Mouse (Mus musculus): ENCODE measurements around the gene Wdr45. TPM values are rescaled to one million over a fixed set of nuclear protein-coding genes. Genes with fewer than 3 reads are reported as not detected.
"Not testable (repeated sequence)": the region's sequence is repeated elsewhere in the genome, so short reads cannot be mapped to it uniquely, and the experiment has no call there.

The Wdr45 gene
- 10 to 100 TPM; 55.6 to 68.4 (median 62.7) TPM for total RNA-seq (2022)

DNA sequence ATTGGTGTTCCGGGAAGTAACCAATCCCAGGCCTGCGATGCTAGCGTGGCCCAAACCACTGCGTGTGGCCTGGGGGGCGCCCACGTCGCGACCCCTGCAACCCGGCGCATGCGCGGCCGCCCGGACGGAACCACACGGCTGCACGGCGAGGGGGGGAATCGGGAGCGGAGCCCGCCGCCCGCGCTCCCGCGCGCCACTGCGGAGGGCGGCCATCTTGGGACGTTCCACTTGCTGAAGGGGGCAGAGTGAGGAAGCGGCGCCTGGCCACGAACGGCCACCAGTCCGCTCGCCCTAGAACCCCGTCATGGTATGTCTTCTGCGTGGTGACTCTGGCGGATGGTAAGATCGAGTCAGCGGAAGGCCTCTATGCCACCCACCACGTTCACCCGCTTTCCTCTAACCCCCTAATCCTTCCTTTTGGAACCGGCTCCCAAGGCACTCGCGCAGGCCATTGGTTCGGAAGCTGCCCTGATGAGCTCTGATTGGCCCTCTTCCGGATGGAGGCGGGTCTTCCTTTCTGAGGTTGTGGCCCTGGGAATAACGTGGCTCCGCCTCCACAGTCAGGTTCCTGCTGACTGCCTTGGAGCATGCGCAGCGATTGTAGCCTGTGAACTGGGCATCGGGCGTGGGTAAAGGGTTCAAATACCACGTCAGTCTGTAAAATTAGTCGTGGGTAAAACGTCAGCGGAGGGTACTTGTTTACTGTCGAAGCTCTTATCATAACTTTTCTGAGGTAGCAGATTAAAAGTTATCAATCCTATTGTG is at the start of gene Wdr45:
TSS of gene Wdr45 (plus strand) at position 199 of the 765 bp plus-strand sequence.
- peak; percentile 94 to 96 for DNase-seq (ENCODE audit: low spot score in 2 of 2)

DNA sequence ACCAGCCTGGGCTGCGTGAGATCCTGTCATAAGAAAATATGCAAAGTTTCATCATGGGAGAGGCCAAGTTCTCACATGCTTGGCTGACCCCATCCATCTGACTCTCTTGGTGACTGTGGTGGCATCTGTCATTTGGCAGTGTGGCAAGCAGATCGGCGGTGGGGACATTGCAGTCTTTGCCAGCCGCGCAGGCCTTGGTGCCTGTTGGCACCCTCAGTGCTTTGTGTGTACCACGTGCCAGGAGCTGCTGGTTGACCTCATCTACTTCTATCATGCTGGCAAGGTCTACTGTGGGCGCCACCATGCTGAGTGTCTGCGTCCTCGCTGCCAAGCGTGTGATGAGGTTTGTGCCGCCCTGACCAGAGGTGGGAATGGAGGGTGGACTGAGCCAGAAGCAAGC is 49.3 kb upstream of the Wdr45 start:
- DNase-seq (ENCODE audit: low spot score in 2 of 2) = no peak

DNA sequence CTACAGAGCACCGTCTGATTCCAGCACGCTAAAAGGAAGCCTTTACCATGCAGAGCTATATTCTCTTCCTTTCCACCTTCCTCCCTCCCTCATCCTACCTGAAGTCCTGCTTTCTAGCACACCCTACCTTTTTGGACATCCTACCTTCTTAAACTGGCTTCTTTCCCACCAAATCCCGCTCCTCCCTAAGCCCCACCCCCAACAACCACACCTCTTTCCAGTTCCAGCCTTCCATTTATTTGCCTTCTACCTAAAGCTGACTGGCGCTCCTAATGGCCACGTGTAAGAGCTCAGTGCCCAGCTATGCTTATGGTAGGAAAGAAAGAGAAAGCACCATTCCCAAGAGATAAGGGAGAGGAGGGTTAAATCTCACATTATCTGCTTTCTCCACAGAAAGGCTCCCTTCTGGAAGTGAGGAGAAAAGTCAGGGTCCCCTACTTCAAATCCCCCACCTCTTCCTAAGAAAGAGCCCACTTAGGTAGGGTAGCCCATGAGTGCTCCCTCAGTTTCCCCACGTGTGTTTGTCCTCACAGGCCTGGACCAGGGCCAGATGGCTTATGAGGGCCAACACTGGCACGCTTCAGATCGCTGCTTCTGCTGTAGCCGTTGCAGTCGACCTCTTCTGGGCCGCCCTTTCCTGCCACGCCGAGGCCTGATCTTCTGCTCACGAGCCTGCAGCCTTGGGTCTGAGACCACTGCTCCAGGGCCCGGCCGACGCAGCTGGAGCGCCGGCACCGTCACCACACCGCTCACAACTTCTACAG is 48.2 kb upstream of the Wdr45 start:
- DNase-seq (ENCODE audit: low spot score in 2 of 2) = no peak

DNA sequence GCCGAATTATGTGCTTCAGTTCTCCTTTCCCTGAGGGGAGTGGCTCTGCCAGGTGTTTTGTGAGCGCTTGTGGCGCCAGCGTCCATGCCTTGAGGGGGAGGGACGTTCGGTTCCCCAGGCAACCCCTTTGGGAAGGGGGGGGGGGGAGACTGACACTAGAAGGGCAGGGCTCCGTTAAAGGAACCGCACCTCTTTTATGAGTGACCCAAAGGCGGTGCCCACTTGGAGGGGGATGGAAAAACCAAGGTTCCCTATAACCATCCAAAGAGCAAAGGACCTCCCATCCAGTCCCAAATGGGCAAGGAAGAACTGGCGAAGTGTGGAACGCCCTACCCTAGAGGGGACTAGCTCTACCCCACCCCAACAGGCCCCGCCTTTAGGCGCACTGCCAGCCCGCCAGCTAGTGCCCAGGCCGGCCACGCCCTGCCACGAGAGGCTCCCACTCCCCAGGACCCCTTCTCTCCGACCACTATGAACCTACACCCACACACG is 43.7 kb upstream of the Wdr45 start:
- no peak for DNase-seq (ENCODE audit: low spot score in 2 of 2)

DNA sequence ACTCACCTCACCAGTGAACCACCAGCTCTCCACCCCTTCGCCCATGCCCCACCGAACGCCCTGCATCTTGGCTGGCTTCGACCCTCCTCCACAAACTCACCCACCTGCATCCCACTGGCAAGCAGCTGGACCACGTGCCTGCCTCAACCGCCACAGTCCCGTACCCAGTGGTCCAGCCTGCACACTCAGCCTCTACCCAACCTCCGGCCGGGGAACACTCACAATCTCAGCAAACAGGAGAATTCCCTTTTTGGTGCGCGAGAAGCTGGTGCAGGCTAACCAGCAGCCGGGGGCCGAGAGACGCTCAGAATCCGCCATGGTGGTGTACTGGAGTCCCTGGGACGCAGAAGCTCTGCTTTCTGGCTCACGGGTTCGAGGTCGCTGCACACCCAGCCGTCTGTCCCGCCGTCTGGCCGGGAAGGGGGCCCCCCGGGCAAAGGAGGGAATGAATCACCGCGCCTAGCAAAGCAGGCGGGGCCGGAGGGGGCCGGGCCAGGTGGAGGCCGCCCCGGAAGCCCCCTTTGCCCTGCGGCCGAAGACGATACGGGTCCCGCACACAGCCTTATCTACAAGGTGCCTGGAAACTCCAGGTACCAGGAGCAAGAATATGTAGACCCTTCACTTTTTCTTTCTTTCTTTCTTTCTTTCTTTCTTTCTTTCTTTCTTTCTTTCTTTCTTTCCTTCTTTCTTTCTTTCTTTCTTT is 43.1 kb upstream of the Wdr45 start, which contains the start of gene Plp2:
TSS of gene Plp2 (minus strand) at position 470 of the 703 bp plus-strand sequence.
- no peak for DNase-seq (ENCODE audit: low spot score in 2 of 2)

DNA sequence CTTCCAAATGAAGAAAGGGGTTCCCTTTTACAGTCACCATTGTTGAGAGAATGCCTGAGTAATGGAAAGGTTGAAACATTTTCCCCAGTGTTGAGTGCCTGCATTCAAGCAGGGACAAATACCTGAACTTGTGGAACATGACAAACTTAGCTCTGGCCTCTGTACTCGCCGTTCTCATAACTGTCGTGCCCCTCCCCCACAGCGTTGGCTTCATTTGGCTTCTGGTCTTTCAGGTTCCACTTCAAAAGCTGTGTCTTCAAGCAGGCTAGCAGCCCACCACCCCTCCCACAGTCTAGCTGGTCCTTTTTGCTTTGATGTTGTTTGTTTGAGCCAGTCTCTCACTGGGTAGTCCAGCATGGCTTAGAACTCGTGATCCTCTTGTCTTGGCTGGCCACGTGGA is 41.4 kb upstream of the Wdr45 start:
- DNase-seq (ENCODE audit: low spot score in 2 of 2) = no peak

DNA sequence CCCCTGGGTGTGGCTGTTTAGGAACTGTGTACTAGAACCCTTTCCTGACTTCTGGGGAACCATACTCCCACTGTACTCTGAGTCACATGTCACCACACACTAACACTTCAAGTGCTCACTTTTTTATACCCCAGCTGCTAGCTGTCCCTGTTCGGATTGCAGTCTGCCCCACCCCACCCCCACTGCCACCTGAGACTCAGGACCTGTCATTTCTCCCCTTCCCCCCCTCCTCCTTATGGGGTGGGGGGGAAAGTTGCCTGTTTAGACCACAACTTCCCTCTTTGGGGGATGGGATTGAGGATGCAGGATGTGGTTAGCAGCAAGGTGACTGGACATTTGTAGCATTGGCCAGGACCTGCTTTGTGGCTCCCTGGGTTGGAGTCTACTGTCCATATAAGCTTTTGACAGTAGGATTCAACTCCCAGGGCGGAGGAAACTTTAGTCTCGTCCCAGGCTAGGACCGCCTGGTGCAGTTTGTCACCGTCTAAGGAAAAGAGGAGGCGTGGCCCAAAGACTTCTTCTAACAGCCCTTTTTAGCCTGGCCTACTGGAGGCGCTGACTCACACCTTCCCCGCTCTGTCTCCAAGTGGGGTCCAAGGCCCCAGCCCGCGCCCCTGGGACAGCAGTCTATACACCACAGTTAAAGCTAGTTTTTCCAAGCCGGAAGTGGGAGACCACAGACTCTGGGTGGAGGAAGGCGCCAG is 40.4 kb upstream of the Wdr45 start:
- no peak for DNase-seq (ENCODE audit: low spot score in 2 of 2)

DNA sequence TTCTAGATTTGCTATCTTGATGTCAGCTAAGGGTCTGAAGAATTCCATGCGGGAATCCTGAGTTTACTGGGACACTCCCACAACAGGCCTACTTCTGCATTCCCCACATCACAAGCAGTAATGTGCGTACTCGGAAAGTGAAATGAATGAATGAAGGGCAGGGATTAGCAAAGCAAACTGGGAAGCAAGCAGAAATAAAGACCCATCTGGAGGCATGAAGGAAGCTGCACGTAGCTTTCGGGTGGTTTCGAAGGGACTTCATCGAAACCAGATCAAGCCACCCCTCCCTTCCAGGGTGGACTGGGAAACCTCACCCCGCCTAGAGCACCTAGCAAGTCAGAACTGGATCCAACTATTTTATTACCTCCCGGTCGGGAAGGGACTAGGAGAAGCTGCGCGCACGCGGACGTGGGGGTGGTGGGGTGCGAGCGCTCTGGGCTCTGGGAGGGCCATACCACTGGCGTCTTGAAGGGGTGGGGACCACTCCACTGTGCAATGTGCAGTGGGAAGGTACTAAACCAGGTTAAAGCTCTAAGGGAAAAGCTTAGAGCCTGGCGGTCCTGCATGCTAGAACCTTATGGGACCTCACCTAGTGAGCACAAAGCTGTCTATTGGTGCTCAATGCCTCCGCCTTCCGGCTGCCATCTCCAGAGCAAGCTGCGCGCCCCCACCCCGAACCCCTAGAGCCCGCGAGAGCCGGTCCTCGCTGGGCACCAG is 39.7 kb upstream of the Wdr45 start:
- no peak for DNase-seq (ENCODE audit: low spot score in 2 of 2)

DNA sequence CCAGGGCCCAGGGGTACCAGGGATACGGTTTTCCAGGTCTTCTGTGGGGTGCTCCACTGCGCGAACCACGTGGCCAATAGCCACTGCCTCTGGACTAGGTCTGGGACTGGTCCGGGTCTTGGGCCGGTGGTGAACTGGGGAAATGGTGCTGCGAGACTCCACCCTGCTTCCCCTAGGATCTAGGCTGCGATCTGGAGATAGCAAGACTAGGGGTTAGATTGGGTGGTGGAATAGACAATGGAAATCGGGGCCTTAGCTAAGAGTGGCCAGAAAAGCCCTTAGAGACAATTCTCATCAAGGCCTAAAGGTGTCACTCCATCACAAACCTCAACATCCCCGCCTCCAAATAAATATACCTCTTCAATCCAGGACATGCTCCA is 39.1 kb upstream of the Wdr45 start:
- no peak for DNase-seq (ENCODE audit: low spot score in 2 of 2)

DNA sequence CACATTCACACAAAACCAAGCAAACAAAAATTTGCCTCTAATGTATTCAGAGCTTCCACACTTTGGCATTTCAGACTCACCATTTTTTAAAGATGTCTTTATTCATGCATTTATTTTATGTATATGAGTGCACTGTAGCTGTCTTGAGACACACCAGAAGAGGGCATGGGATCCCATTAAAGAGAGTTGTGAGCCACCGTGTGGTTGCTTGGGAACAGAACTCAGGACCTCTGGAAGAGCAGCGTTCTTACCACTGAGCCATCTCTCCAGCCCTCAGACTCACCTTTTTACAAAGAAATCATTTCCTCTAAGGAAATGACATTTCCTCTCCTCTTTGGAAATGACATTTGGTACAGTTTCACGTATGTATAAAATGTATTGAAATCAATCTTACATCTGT is 35.1 kb upstream of the Wdr45 start:
- no peak for DNase-seq (ENCODE audit: low spot score in 2 of 2)

DNA sequence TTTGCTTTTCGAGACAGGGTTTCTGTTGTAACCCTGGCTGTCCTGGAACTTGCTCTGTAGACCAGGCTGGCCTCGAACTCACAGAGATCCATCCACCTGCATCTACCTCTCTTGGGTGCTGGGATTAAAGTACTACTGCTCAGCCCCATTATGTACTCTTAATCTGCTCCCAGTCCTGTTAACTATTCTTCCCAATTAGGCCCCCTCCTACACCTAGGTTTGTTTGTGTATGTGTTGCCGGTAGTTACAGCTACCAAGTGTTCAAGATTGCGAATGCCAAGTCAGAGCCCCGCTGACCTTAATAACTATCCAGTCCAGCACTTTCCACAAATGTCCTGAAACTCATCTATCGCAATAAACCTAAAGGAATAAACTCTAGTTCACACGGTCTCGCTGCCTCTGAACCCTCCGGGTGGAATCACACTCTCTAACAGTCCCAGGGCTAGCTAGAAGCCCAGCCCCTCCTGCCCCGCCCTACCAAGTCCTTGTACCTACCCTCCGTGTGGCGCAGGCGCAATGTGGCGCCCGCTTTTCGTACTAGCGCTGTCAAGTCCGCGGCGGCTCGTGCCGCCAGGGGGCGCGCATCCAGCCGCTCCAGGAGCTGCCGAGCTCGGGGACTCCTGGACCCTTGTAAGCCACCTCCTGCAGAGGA is 34.6 kb upstream of the Wdr45 start:
- peak; percentile 56 to 84 for DNase-seq (ENCODE audit: low spot score in 2 of 2)

DNA sequence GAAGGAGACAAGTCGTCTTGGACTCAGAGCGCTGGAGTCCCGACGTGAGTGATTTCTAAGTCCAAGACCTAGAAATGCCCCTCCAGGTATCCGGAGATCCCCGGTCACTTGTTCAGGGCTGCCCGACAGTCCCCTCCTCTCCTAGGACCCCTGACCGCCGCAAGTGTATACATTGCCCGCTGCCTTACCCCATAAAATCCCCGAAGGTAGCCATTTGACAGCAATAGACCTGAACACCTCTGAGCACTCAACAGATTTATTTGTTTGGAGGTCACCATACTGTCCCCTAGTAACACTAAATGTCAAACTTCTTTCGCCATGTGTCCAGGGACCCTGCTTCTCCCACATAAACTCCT is 34.1 kb upstream of the Wdr45 start:
- DNase-seq (ENCODE audit: low spot score in 2 of 2) = no peak

DNA sequence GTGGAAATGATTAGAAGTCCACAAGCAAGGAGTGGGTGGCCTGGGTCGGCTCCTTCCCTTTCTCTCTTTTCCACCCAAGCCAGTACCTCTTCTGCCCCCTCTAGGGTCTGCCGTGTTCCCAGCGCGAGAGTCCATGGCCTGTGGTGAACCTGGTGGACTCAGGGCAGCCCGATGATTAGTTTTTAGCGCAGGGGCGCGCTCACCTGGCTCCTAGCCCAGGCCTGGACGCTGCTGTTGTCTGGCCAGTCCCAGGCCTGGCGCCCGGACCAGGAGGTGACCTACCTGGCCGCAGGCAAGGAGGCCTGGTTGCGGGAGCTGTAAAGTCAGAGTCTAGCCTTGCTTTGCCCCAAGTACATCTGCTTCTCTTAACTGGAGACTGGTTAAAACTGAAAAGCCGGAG is 33.3 kb upstream of the Wdr45 start, which contains the start of gene Magix:
TSS of gene Magix (minus strand) at position 388 of the 400 bp plus-strand sequence.
- DNase-seq (ENCODE audit: low spot score in 2 of 2) = no peak

DNA sequence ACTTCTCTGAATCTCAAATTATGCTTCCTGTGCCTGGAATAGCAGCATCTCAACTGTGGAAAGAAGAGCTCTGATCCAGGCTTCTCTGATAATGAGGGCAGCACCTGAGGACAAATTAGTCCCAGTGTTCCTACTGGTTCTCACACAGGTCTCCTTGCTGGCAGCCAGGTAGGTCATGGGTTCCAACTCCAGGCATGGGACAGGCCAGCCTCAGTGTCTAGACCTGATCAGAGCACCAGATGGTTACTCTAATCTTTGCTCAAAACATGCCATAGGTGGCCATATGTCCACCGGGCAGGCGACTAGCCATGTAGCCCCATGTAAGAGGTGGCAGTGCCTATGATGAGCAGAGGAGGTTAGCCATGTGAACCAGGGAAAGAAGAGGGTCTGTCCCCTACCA is 25.8 kb upstream of the Wdr45 start:
- no peak for DNase-seq (ENCODE audit: low spot score in 2 of 2)

DNA sequence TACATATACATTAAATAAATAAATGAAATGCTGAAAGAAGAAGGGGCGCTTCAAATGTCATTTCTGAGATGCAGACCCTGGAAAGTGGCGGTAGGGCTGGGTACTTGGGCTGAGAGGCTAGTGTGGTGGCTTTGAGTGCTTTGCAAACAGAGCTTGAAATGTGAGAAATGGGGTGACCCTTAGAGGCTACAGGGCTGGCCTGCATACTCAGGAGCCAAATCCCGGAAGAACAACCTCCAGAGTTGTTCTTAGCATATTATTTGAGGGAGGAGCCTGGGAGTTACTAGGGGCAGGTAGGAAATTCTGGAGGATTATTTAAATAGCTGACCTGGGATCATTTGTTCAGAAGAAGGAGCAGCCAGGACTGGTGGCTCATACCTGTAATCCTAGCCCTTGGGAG is 23.6 kb upstream of the Wdr45 start:
- no peak for DNase-seq (ENCODE audit: low spot score in 2 of 2)

DNA sequence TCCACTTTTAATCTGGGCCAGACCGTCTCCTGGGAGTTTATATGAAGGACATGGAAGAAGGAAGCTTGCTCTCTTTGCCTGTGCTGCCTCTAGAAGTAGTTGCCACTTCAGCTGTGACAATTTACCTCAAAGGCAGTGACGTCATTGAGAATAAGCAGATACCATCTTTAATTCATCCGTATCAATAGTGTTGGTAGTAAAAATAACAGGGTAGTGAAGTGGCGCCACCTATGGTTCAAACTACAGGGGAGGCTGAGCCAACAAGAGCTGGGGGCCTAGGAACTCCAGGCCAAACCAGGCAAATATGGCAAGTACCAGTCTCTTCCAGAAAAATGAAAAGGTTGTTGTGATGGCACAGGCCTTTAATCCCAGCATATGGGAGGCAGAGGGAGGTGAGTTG is 21.3 kb upstream of the Wdr45 start:
- DNase-seq (ENCODE audit: low spot score in 2 of 2) = no peak

DNA sequence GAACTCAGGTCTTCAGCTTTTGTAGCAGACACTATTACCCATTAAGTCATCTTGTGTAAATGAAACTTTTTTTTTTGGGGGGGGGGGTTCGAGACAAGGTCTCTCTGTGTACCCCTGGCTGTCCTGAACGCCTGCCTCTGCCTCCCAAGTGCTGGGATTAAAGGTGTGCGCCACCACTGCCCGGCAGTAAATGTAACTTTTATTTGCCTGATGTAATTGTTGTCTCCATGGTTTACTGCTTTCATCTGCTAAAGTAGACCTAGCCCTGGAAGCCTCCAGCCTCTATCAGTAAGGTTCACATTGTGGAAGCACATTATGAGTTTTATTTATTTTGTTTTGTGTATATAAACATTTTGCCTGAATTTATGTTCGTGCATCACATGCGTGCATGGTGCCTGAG is 17.6 kb upstream of the Wdr45 start:
- DNase-seq (ENCODE audit: low spot score in 2 of 2) = no peak

DNA sequence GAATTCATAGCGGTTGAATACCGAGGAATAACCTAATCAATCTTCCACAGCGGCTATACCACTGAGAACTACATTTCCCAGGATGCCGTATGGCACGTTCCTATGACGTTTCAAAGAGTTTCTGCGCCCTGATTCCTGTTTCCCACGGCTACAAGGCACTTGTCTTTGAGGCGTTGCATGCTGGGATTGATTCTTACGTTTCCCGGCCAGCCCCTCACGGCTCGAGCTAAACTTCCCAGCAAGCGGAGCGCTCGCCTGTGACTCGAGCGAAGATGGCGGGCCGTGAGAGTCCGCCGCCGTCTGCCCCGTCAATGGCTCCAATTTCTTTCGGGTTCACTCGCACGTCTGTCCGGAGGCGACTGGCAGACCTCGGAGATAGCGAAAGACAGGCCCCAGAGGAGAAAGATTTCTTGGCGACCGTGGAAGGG is 17.2 kb upstream of the Wdr45 start, which contains the start of gene Gpkow:
TSS of gene Gpkow (plus strand) at position 178 of the 428 bp plus-strand sequence.
- DNase-seq (ENCODE audit: low spot score in 2 of 2) = peak; percentile 77 to 85

DNA sequence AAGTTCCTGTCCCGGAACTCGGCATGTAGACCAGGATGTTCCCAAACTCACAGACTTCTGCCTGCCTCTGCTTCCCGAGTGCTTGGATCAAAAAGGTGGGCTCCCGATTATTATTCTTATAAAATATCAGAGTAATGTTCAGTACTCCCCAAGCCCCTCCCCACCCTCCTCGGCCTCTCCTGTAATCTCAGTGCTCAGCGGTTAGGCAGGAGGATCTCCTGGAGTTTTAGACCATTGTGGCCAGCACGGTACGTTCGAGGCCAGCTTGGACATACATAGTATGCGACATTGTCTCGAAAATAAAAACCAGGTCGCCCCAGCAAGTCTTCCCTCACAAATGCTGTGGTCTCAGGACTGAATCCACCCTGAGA is 384 bp upstream of the Wdr45 start:
- DNase-seq (ENCODE audit: low spot score in 2 of 2) = not testable (repeated sequence)

DNA sequence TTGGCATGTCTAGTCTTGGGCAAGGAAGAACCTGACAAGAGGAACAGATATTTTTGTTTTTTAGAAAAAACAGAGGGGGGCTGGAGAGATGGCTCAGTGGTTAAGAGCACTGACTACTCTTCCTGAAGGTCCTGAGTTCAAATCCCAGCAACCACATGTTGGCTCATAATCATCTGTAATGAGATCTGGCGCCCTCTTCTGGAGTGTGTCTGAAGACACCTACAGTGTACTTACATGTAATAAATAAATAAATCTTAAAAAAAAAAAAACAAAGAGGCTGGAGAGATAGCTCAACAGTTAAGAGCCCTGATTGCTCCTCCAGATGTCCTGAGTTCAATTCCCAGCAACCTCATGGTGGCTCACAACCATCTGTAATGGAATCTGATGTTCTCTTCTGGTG is 1.9 kb downstream of the Wdr45 start:
- DNase-seq (ENCODE audit: low spot score in 2 of 2) = not testable (repeated sequence)

Measured in layer of hippocampus, adult 8-10 months (tissue).